Mouse (Mus musculus) embryonic facial prominence, embryonic 12.5 days (tissue): ENCODE measurements at regions not wholly inside any gene's neighbourhood (a gene's known extent, or its start where the extent isn't known, plus 50 kb on each side); places are given as distances from the start of the nearest gene placed in this dataset.

Source experiments
- ATAC-seq: fragments of 200-750 bp; cut with Nextera tagmentation; 2 replicates; pipeline ENCODE4 v1.8.0; 2017; ENCODE audit not compliant: insufficient number of reproducible peaks, insufficient read depth, low FRiP score, low TSS enrichment
- H3K27ac ChIP-seq: fragments of 300-500 bp; sonication (generic); 2 replicates; pipeline ENCODE4 v1.5.1; 2016; ENCODE audit warnings: mild to moderate bottlenecking
- H3K27me3 ChIP-seq: fragments of 300-500 bp; sonication (generic); 2 replicates; pipeline ENCODE4 v1.6.1; 2016; ENCODE audit warnings: mild to moderate bottlenecking, moderate library complexity
- H3K36me3 ChIP-seq: fragments of 300-500 bp; sonication (generic); 2 replicates; pipeline ENCODE4 v1.6.1; 2016; ENCODE audit warnings: mild to moderate bottlenecking
- H3K4me1 ChIP-seq: fragments of 300-500 bp; sonication (generic); 2 replicates; pipeline ENCODE4 v1.6.1; 2016
- H3K4me2 ChIP-seq: fragments of 300-500 bp; sonication (generic); replicated peaks from 2 replicates; pipeline ENCODE4 v1.6.1; 2016; ENCODE audit warnings: mild to moderate bottlenecking, moderate library complexity
- H3K4me3 ChIP-seq: fragments of 300-500 bp; sonication (generic); 2 replicates; pipeline ENCODE4 v1.5.1; 2016; ENCODE audit warnings: mild to moderate bottlenecking
- H3K9ac ChIP-seq: fragments of 300-500 bp; sonication (generic); 2 replicates; pipeline ENCODE4 v1.6.1; 2016; ENCODE audit warnings: mild to moderate bottlenecking, moderate library complexity
- H3K9me3 ChIP-seq: fragments of 300-500 bp; sonication (generic); 2 replicates; pipeline ENCODE4 v1.6.1; 2016; ENCODE audit warnings: mild to moderate bottlenecking, moderate library complexity
- WGBS: fragments of 180-500 bp; shearing (Covaris S2); methylation state at CpG from one replicate; pipeline ENCODE4 v1.1.7; 2016; 5-methylcytosine and 5-hydroxymethylcytosine counted together

DNA sequence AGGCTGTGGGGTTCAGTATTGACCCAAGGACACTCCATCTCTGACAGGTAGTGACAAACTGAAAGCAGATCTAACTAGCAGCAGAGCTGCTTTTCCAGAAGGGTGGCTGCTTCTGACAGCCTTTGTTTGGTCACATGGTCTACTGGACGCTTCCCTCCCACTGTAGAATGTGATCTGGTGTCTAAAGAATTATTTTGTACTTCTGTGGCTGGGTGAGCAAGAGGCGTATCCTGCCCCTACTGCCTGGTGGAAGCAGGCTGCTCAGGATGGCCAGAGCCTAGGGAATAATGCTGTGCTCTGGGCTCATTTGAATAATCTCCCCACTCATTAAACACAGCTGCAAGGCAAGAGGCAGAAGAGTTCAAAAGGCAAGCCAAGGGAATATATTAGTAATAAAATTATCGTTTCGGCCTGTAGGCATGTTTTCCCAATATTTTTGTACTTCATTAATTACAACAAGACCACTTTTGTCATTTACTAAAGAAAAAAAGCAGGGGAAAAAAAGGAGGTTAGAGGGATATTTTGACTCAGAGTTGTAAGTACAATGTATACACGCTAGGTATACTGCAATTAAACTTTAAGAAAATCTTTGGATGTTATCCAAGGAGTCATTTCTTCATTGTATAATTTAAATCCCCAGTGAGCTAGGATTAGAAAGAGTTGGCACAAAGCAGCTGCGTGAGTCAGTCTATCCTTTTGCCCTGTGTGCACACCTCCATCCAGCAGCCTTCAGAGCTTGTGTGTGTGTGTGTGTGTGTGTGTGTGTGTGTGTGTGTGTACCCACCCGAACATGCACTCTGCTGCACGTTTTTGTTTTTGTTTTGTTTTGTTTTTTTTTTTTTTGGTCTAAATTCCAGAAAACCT lies 504.3 kb upstream of the Tmpo start:
- Histone ChIP-seq H3K4me3 (no peak overlapping the region), H3K4me1 (peaks cover 4% of the 10 kb centered on the region; the same call in 1 of the 2 replicates), H3K27ac (no peak overlapping the region), H3K9ac (no peak overlapping the region), H3K4me2 (no peak overlapping the region), H3K36me3 (no peaks in the 10 kb centered on the region), H3K27me3 (no peaks in the 10 kb centered on the region), H3K9me3 (no peaks in the 10 kb centered on the region)
- WGBS, result 45% methylated on average over 8 of the region's 8 CpGs
- no peak; the same call in 1 of the 2 replicates for ATAC-seq

DNA sequence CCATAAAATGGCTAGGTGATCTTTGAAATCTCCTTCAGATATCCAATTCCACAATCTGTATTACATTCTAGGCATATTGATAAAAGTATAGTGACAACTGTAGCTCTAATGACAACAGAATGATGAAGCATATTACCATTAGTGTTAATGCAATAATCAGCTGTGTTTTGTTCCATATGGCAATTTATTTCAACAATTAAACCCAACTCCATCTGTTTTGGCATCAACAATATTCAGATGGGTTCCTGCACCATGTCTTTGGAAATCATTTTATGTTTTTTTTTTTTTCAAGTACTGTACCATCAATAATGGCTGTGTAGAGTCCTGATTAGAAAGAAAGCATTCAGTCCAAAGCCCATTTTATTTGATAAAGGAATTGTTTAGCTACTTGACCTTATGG lies 498.5 kb upstream of the Tmpo start:
- no peaks in the 10 kb centered on the region for H3K36me3 ChIP-seq
- no peak for ATAC-seq
- no peaks in the 10 kb centered on the region for H3K4me1 ChIP-seq
- no peak overlapping the region for H3K27ac ChIP-seq
- no peaks in the 10 kb centered on the region for H3K9me3 ChIP-seq
- no peak overlapping the region for H3K4me2 ChIP-seq
- no peaks in the 10 kb centered on the region for H3K27me3 ChIP-seq
- H3K9ac ChIP-seq, result no peak overlapping the region
- no peak overlapping the region for H3K4me3 ChIP-seq

DNA sequence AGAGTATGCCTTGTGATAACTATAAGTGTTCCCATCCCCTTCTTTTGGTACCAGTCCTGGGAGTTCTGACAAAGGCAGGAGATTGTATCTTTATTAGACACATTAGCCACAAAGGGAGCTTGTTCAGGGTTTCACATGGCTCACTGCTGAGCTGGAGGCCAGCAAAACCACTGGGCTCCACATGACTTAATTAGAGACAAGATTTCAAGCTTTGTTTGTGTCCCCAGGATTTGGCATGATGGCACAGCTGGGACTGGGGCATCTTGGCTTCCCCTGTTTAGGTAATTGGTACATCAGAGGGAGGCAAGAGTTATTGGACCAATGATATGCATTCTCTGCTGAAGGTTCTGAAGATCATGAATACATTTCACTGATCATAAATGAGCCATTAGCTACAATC lies 456.8 kb upstream of the Tmpo start:
- ATAC-seq, result no peak
- Histone ChIP-seq H3K27ac (no peak overlapping the region), H3K27me3 (no peaks in the 10 kb centered on the region), H3K4me2 (no peak overlapping the region), H3K9me3 (no peaks in the 10 kb centered on the region), H3K36me3 (no peaks in the 10 kb centered on the region), H3K4me1 (no peaks in the 10 kb centered on the region), H3K9ac (no peak overlapping the region), H3K4me3 (no peak overlapping the region)

- H3K36me3 ChIP-seq, result no peaks in the 10 kb centered on the region
- H3K27me3 ChIP-seq, result no peaks in the 10 kb centered on the region
- WGBS, result 80% methylated on average over 6 of the region's 6 CpGs
- H3K27ac ChIP-seq, result no peak overlapping the region
- no peaks in the 10 kb centered on the region for H3K4me1 ChIP-seq
- H3K9ac ChIP-seq, result no peak overlapping the region
- no peaks in the 10 kb centered on the region for H3K9me3 ChIP-seq
- H3K4me3 ChIP-seq, result no peak overlapping the region
- ATAC-seq, result no peak
- no peak overlapping the region for H3K4me2 ChIP-seq
Observed at GRCm38 (mm10) chr10:91628672-91629071, 447.6 kb upstream of the Tmpo start.

DNA sequence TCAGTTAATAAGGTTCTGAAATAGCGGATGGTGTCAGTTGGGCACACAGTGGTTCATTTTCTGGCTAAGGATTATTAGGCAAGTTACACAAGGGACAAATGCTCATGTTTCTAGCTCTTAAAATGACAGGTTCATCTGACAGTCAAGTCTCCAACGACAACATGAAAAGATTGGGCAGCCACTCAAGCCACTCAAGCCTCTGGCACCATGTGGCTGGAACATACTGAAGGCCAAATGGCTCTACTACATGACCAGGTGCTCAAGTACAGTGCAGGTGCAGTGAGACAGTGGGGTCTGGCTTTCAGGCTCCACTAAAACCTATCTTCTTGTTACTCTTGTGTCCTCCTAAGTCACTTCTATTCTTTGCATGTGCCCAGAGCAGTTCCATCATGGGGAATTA lies 441.2 kb upstream of the Tmpo start:
- WGBS, result 75% methylated on average over 2 of the region's 2 CpGs
- Histone ChIP-seq H3K4me3 (no peak overlapping the region), H3K4me1 (no peaks in the 10 kb centered on the region), H3K36me3 (no peaks in the 10 kb centered on the region), H3K9me3 (no peaks in the 10 kb centered on the region), H3K4me2 (no peak overlapping the region), H3K27me3 (no peaks in the 10 kb centered on the region), H3K27ac (no peak overlapping the region), H3K9ac (no peak overlapping the region)
- no peak for ATAC-seq

DNA sequence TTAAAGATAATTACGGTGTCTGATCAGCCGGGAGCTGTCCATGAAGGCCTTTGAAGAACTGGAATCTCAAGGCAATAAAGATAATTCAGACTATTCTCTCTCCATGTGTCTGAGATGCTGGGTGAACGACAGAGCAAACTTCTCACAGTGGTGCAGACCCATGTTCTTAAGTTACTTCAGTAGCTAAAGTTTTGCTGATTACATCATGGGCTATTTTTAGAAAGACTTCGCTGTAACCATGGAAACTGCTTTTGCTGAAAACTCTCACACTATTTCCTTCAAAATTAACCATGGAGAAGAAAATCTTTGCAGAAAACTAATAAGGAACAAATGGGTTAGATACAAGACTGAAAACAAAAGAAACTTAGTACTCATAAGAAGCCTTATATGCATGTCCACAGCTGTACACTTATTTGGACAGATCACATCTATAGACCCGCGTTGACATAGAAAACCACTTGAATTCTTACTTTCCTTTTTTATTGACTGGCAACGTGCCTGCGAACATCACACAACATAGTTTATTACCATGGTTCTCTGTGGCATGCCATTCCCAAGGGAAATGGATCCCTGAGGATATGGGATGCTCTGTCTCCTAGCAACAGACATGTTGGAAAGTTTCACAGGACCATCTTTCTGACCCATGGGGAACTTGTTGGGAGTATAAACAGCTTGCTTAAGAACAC lies 432.8 kb upstream of the Tmpo start:
- no peaks in the 10 kb centered on the region for H3K9me3 ChIP-seq
- H3K9ac ChIP-seq, result no peak overlapping the region
- no peak overlapping the region for H3K27ac ChIP-seq
- H3K4me3 ChIP-seq, result no peak overlapping the region
- no peaks in the 10 kb centered on the region for H3K36me3 ChIP-seq
- 72% methylated on average over 8 of the region's 8 CpGs for WGBS
- H3K27me3 ChIP-seq, result no peaks in the 10 kb centered on the region
- ATAC-seq, result no peak
- H3K4me2 ChIP-seq, result no peak overlapping the region
- peaks cover 6% of the 10 kb centered on the region; the same call in 1 of the 2 replicates for H3K4me1 ChIP-seq

GRCm38 (mm10) chr10:91612052-91612451 lies 430.9 kb upstream of the Tmpo start:
- no peak for ATAC-seq
- 90% methylated on average over 4 of the region's 4 CpGs for WGBS
- no peaks in the 10 kb centered on the region for H3K27me3 ChIP-seq

GRCm38 (mm10) chr10:91594891-91595290 lies 413.8 kb upstream of the Tmpo start:
- ATAC-seq, result no peak
- 85% methylated on average over 3 of the region's 3 CpGs for WGBS
- Histone ChIP-seq H3K9ac (no peak overlapping the region), H3K4me1 (peaks cover 5% of the 10 kb centered on the region; the same call in 1 of the 2 replicates), H3K27me3 (no peaks in the 10 kb centered on the region), H3K27ac (no peak overlapping the region), H3K4me3 (no peak overlapping the region), H3K36me3 (no peaks in the 10 kb centered on the region), H3K9me3 (no peaks in the 10 kb centered on the region), H3K4me2 (no peak overlapping the region)

More at GRCm38 (mm10) chr10:91612052-91612451, 430.9 kb upstream of the Tmpo start:
- no peak overlapping the region for H3K9ac ChIP-seq
- peaks cover 6% of the 10 kb centered on the region; the same call in 1 of the 2 replicates for H3K4me1 ChIP-seq
- no peak overlapping the region for H3K4me3 ChIP-seq
- no peak overlapping the region for H3K27ac ChIP-seq
- H3K9me3 ChIP-seq, result no peaks in the 10 kb centered on the region
- H3K36me3 ChIP-seq, result no peaks in the 10 kb centered on the region
- no peak overlapping the region for H3K4me2 ChIP-seq

GRCm38 (mm10) chr10:91593378-91593777 lies 412.3 kb upstream of the Tmpo start:
- no peak overlapping the region for H3K9ac ChIP-seq
- no peak for ATAC-seq
- H3K4me3 ChIP-seq, result no peak overlapping the region
- H3K27me3 ChIP-seq, result no peaks in the 10 kb centered on the region
- no peaks in the 10 kb centered on the region for H3K36me3 ChIP-seq
- no peaks in the 10 kb centered on the region for H3K9me3 ChIP-seq
- H3K27ac ChIP-seq, result no peak overlapping the region
- H3K4me2 ChIP-seq, result no peak overlapping the region
- peaks cover 5% of the 10 kb centered on the region; the same call in 1 of the 2 replicates for H3K4me1 ChIP-seq
- 69% methylated on average over 2 of the region's 2 CpGs for WGBS

GRCm38 (mm10) chr10:91591845-91592244 lies 410.7 kb upstream of the Tmpo start:
- H3K4me2 ChIP-seq, result no peak overlapping the region
- H3K27ac ChIP-seq, result no peak overlapping the region
- 57% methylated on average over 10 of the region's 10 CpGs for WGBS
- no peak overlapping the region for H3K4me3 ChIP-seq
- H3K9ac ChIP-seq, result no peak overlapping the region
- H3K9me3 ChIP-seq, result no peaks in the 10 kb centered on the region
- H3K36me3 ChIP-seq, result no peaks in the 10 kb centered on the region
- H3K27me3 ChIP-seq, result no peaks in the 10 kb centered on the region
- peaks cover 5% of the 10 kb centered on the region; the same call in 1 of the 2 replicates for H3K4me1 ChIP-seq
- no peak for ATAC-seq

- Histone ChIP-seq H3K36me3 (no peaks in the 10 kb centered on the region), H3K27me3 (no peaks in the 10 kb centered on the region), H3K4me3 (no peak overlapping the region), H3K9me3 (no peaks in the 10 kb centered on the region), H3K27ac (no peak overlapping the region), H3K9ac (no peak overlapping the region), H3K4me2 (no peak overlapping the region), H3K4me1 (peaks cover 5% of the 10 kb centered on the region; the same call in 1 of the 2 replicates)
- 27% methylated on average over 3 of the region's 3 CpGs for WGBS
- no peak for ATAC-seq
Observed at GRCm38 (mm10) chr10:91591398-91591811, 410.3 kb upstream of the Tmpo start.

GRCm38 (mm10) chr10:91583204-91583603 lies 402.1 kb upstream of the Tmpo start:
- Histone ChIP-seq H3K9me3 (no peaks in the 10 kb centered on the region), H3K27ac (no peak overlapping the region), H3K9ac (no peak overlapping the region), H3K4me2 (no peak overlapping the region), H3K27me3 (no peaks in the 10 kb centered on the region), H3K4me1 (no peaks in the 10 kb centered on the region), H3K36me3 (no peaks in the 10 kb centered on the region), H3K4me3 (no peak overlapping the region)
- WGBS, result 89% methylated on average over 3 of the region's 3 CpGs
- ATAC-seq, result no peak
